Mouse (Mus musculus): Measurements from ENCODE around the gene Frmd4a.

GRCm38 (mm10) chr2:4619893-4620593, 602.5 kb downstream of the Frmd4a start:
- TF ChIP-seq GATA1 (IDR thresholded peaks at IDR 0.05; ENCODE audit: borderline replicate concordance, low read length) (no peak), FLI1 (IDR thresholded peaks at IDR 0.05; ENCODE audit: low read length) (no peak)
